Mouse (Mus musculus): ENCODE data around the gene Wdcp. TPM values are rescaled to one million over a fixed set of nuclear protein-coding genes. Genes with fewer than 3 reads are reported as not detected.

Wdcp gene
- polyA plus RNA-seq, 1 experiment, result 15.2 TPM

- Histone ChIP-seq H3K4me1 (ENCODE audit: control insufficient read depth, insufficient read depth, low read length) (peaks cover 3% of the 10 kb centered on the region; the same call in 1 of the 2 replicates), H3K27ac (ENCODE audit: insufficient read depth, low read length) (no peak overlapping the region), H3K4me3 (replicated peaks; ENCODE audit: insufficient read depth, low read depth, low read length) (no peak overlapping the region), H3K27me3 (ENCODE audit: control insufficient read depth, insufficient read depth, low read length) (no peaks in the 10 kb centered on the region)
- DNase-seq, result no peak
- TF ChIP-seq POLR2A (IDR thresholded peaks at IDR 0.05; ENCODE audit: borderline replicate concordance, insufficient read depth, low read length) (no peak), CTCF (IDR thresholded peaks at IDR 0.05; ENCODE audit: borderline replicate concordance, insufficient read depth, low read depth, low read length) (no peak)
- WGBS, result 81% methylated on average over 8 of the region's 8 CpGs
Measured at GRCm38 (mm10) chr12:4868924-4869323, 25.8 kb downstream of the Wdcp start.

- H3K4me3 ChIP-seq (replicated peaks; ENCODE audit: insufficient read depth, low read depth, low read length), result no peak overlapping the region
- WGBS, result 92% methylated on average over 5 of the region's 5 CpGs
- TF ChIP-seq CTCF (IDR thresholded peaks at IDR 0.05; ENCODE audit: borderline replicate concordance, insufficient read depth, low read depth, low read length), result no peak
- H3K27ac ChIP-seq (ENCODE audit: insufficient read depth, low read length), result no peak overlapping the region
- H3K4me1 ChIP-seq (ENCODE audit: control insufficient read depth, insufficient read depth, low read length), result 0 out of 2 replicates have a peak, but pooled peaks cover 3% of the 10 kb centered on the region
- no peaks in the 10 kb centered on the region for H3K27me3 ChIP-seq (ENCODE audit: control insufficient read depth, insufficient read depth, low read length)
- no peak for DNase-seq
Measured at GRCm38 (mm10) chr12:4871260-4871659, 28.2 kb downstream of the Wdcp start.

- Histone ChIP-seq H3K27ac (ENCODE audit: insufficient read depth, low read length) (no peak overlapping the region), H3K27me3 (ENCODE audit: control insufficient read depth, insufficient read depth, low read length) (no peaks in the 10 kb centered on the region), H3K4me1 (ENCODE audit: control insufficient read depth, insufficient read depth, low read length) (0 out of 2 replicates have a peak, but pooled peaks cover 3% of the 10 kb centered on the region), H3K4me3 (replicated peaks; ENCODE audit: insufficient read depth, low read depth, low read length) (no peak overlapping the region)
- TF ChIP-seq POLR2A (IDR thresholded peaks at IDR 0.05; ENCODE audit: borderline replicate concordance, insufficient read depth, low read length) (no peak), CTCF (IDR thresholded peaks at IDR 0.05; ENCODE audit: borderline replicate concordance, insufficient read depth, low read depth, low read length) (no peak)
- DNase-seq, result no peak
- 61% methylated on average over 4 of the region's 4 CpGs for WGBS
Measured at GRCm38 (mm10) chr12:4872273-4872672, 29.2 kb downstream of the Wdcp start.

- no peaks in the 10 kb centered on the region for H3K27me3 ChIP-seq (ENCODE audit: control insufficient read depth, insufficient read depth, low read length)
- H3K4me1 ChIP-seq (ENCODE audit: control insufficient read depth, insufficient read depth, low read length), result 0 out of 2 replicates have a peak, but pooled peaks cover 3% of the 10 kb centered on the region
- no peak for DNase-seq
- WGBS, result 89% methylated on average over 5 of the region's 5 CpGs
- no peak overlapping the region for H3K4me3 ChIP-seq (replicated peaks; ENCODE audit: insufficient read depth, low read depth, low read length)
- H3K27ac ChIP-seq (ENCODE audit: insufficient read depth, low read length), result no peak overlapping the region
- no peak for TF ChIP-seq POLR2A (IDR thresholded peaks at IDR 0.05; ENCODE audit: borderline replicate concordance, insufficient read depth, low read length)
- TF ChIP-seq CTCF (IDR thresholded peaks at IDR 0.05; ENCODE audit: borderline replicate concordance, insufficient read depth, low read depth, low read length), result no peak
Measured at GRCm38 (mm10) chr12:4872983-4873477, 29.9 kb downstream of the Wdcp start.

GRCm38 (mm10) chr12:4873531-4873930 is 30.4 kb downstream of the Wdcp start:
- 82% methylated on average over 6 of the region's 6 CpGs for WGBS
- Histone ChIP-seq H3K27me3 (ENCODE audit: control insufficient read depth, insufficient read depth, low read length) (no peaks in the 10 kb centered on the region), H3K4me3 (replicated peaks; ENCODE audit: insufficient read depth, low read depth, low read length) (no peak overlapping the region), H3K27ac (ENCODE audit: insufficient read depth, low read length) (no peak overlapping the region), H3K4me1 (ENCODE audit: control insufficient read depth, insufficient read depth, low read length) (0 out of 2 replicates have a peak, but pooled peaks cover 3% of the 10 kb centered on the region)
- DNase-seq, result no peak
- no peak for TF ChIP-seq POLR2A (IDR thresholded peaks at IDR 0.05; ENCODE audit: borderline replicate concordance, insufficient read depth, low read length)
- no peak for TF ChIP-seq CTCF (IDR thresholded peaks at IDR 0.05; ENCODE audit: borderline replicate concordance, insufficient read depth, low read depth, low read length)

- 4% methylated on average over 24 of the region's 24 CpGs for WGBS
- H3K27me3 ChIP-seq (ENCODE audit: control insufficient read depth, insufficient read depth, low read length), result no peaks in the 10 kb centered on the region
Measured at GRCm38 (mm10) chr12:4874161-4874927, 31.2 kb downstream of the Wdcp start, which contains the start of gene Mfsd2b. Gene Mfsd2b, minus strand, starts transcription at chr12:4874359.

GRCm38 (mm10) chr12:4875623-4876022 is 32.5 kb downstream of the Wdcp start:
- Histone ChIP-seq H3K27ac (ENCODE audit: insufficient read depth, low read length) (no peak overlapping the region), H3K27me3 (ENCODE audit: control insufficient read depth, insufficient read depth, low read length) (no peaks in the 10 kb centered on the region), H3K4me3 (replicated peaks; ENCODE audit: insufficient read depth, low read depth, low read length) (no peak overlapping the region), H3K4me1 (ENCODE audit: control insufficient read depth, insufficient read depth, low read length) (0 out of 2 replicates have a peak, but pooled peaks cover 3% of the 10 kb centered on the region)
- 92% methylated on average over 8 of the region's 8 CpGs for WGBS
- TF ChIP-seq CTCF (IDR thresholded peaks at IDR 0.05; ENCODE audit: borderline replicate concordance, insufficient read depth, low read depth, low read length) (no peak), POLR2A (IDR thresholded peaks at IDR 0.05; ENCODE audit: borderline replicate concordance, insufficient read depth, low read length) (no peak)
- DNase-seq, result no peak

More at GRCm38 (mm10) chr12:4874161-4874927, 31.2 kb downstream of the Wdcp start, which contains the start of gene Mfsd2b:
- no peak for TF ChIP-seq CTCF (IDR thresholded peaks at IDR 0.05; ENCODE audit: borderline replicate concordance, insufficient read depth, low read depth, low read length)
- no peak for TF ChIP-seq POLR2A (IDR thresholded peaks at IDR 0.05; ENCODE audit: borderline replicate concordance, insufficient read depth, low read length)
- DNase-seq, result peak; percentile 43 to 51
- Histone ChIP-seq H3K4me3 (replicated peaks; ENCODE audit: insufficient read depth, low read depth, low read length) (no peak within 1 kb of the TSS), H3K4me1 (ENCODE audit: control insufficient read depth, insufficient read depth, low read length) (0 out of 2 replicates have a peak, but pooled peaks cover 3% of the 10 kb centered on the region), H3K27ac (ENCODE audit: insufficient read depth, low read length) (no peak within 1 kb of the TSS)

All from cerebellum, adult 2 months (tissue).